Mouse (Mus musculus): ENCODE data around the gene Cavin1.

GRCm38 (mm10) chr11:100967376-100967775 is 3.3 kb downstream of the Cavin1 start:
- TF ChIP-seq MAX (IDR thresholded peaks at IDR 0.05; ENCODE audit: low read depth) (no peak), POLR2A (IDR thresholded peaks at IDR 0.05; ENCODE audit: insufficient read length, low read depth) (no peak), USF1 (IDR thresholded peaks at IDR 0.05; ENCODE audit: low read depth) (no peak), CEBPB (IDR thresholded peaks at IDR 0.05; ENCODE audit: insufficient read depth, poor library complexity, severe bottlenecking) (no peak), E2F4 (IDR thresholded peaks at IDR 0.05; ENCODE audit: insufficient read depth) (no peak), TCF3 (IDR thresholded peaks at IDR 0.05; ENCODE audit: insufficient read length, low read depth) (no peak)

Data from myocyte (in vitro differentiated cells).